Mouse (Mus musculus) ES-E14 (cell line): ENCODE measurements around the gene Rnh1. TPM values are rescaled to one million over a fixed set of nuclear protein-coding genes. Genes with fewer than 3 reads are reported as not detected.

Experiments used
- DNase-seq: peaks from one replicate; pipeline ENCODE4 v3.0.0-alpha.2; 2013; ENCODE audit warnings: low read depth, low spot score
- H3K27ac ChIP-seq: 2 replicates; pipeline ENCODE4 v1.5.1; 2012; ENCODE audit warnings: low read depth, mild to moderate bottlenecking, low read length, moderate library complexity, mixed read lengths; ENCODE audit not compliant: poor library complexity, insufficient read depth, severe bottlenecking
- H3K36me3 ChIP-seq: 2 replicates; pipeline ENCODE4 v1.6.1; 2012; ENCODE audit warnings: mild to moderate bottlenecking, low read length, moderate library complexity, mixed read lengths; ENCODE audit not compliant: control insufficient read depth, poor library complexity, insufficient read depth, severe bottlenecking
- H3K4me1 ChIP-seq, 2 experiments: fragments of 150-350 bp in 1 of 2; sonication (generic) in 1 of 2; 2 replicates each; pipeline ENCODE4 v1.6.1; 2012; ENCODE audit warnings: low read length in 2 of 2, mild to moderate bottlenecking in 1 of 2, mixed read lengths in 1 of 2; ENCODE audit not compliant: control insufficient read depth in 2 of 2, insufficient read depth in 2 of 2, poor library complexity in 1 of 2
- H3K4me3 ChIP-seq, 2 experiments: fragments of 150-350 bp in 1 of 2; sonication (generic) in 1 of 2; 2 replicates each; pipeline ENCODE4 v1.5.1; 2012; ENCODE audit warnings: low read length in 2 of 2, low read depth in 1 of 2, mild to moderate bottlenecking in 1 of 2, mixed read lengths in 1 of 2; ENCODE audit not compliant: insufficient read depth in 1 of 2, poor library complexity in 1 of 2, severe bottlenecking in 1 of 2
- H3K9ac ChIP-seq: 2 replicates; pipeline ENCODE4 v1.6.1; 2012; ENCODE audit warnings: low read depth, mild to moderate bottlenecking, low read length, mixed read lengths; ENCODE audit not compliant: poor library complexity, insufficient read depth, severe bottlenecking
- H3K9me3 ChIP-seq: fragments of 150-350 bp; sonication (generic); 2 replicates; pipeline ENCODE4 v1.6.1; 2012; ENCODE audit warnings: low read depth, mild to moderate bottlenecking, low read length; ENCODE audit not compliant: control insufficient read depth, insufficient read depth
- CHD2 ChIP-seq: IDR thresholded peaks from 2 replicates; pipeline ENCODE4 v1.6.1; 2014; ENCODE audit warnings: mild to moderate bottlenecking, low read depth, low read length, inconsistent platforms
- HCFC1 ChIP-seq: IDR thresholded peaks from 2 replicates; pipeline ENCODE4 v1.6.1; 2012; ENCODE audit warnings: low read length, inconsistent platforms, borderline replicate concordance; ENCODE audit not compliant: insufficient read depth
- MAFK ChIP-seq: IDR thresholded peaks from 2 replicates; pipeline ENCODE4 v1.6.1; 2014; ENCODE audit warnings: mild to moderate bottlenecking, low read depth, low read length, inconsistent platforms; ENCODE audit not compliant: insufficient read depth
- ZC3H11A ChIP-seq: IDR thresholded peaks from 2 replicates; pipeline ENCODE4 v1.6.1; 2012; ENCODE audit warnings: low read depth, mild to moderate bottlenecking, inconsistent platforms, low read length, borderline replicate concordance
- ZNF384 ChIP-seq: IDR thresholded peaks from 2 replicates; pipeline ENCODE4 v1.6.1; 2012; ENCODE audit warnings: low read depth, low read length, inconsistent platforms
- in situ Hi-C, 2 experiments: fragments of 600-800 bp; cut with MboI; formaldehyde crosslinking; loops; one replicate each; pipeline ENCODE4 v1.15.1; 2025; ENCODE audit warnings: low sequenced_read_pairs in 2 of 2, inconsistent platforms in 1 of 2; ENCODE audit not compliant: unreplicated experiment in 2 of 2
- total RNA-seq: library from RNA; depleted of rRNA; stranded (reverse); fragments of 300-350 nt; gene quantifications from 2 replicates; pipeline ENCODE4 v1.2.3, GENCODE M21; 2012

Rnh1 gene
- total RNA-seq, 1 experiment: 70.3 TPM

GRCm38 (mm10) chr7:141219558-141220099 is 47.0 kb upstream of the Rnh1 start:
- no peak overlapping the region for H3K4me3 ChIP-seq

GRCm38 (mm10) chr7:141218557-141219133 is 46.0 kb upstream of the Rnh1 start:
- Histone ChIP-seq H3K4me3 (no peak overlapping the region), H3K9ac (no peak overlapping the region), H3K9me3 (no peaks in the 10 kb centered on the region), H3K27ac (no peak overlapping the region), H3K4me1 (peaks cover 3 to 37% of the 10 kb centered on the region in 2 experiments; a peak in 3 of 4 replicates), H3K36me3 (peaks cover 18% of the 10 kb centered on the region)
- DNase-seq: no peak
- in situ Hi-C loops: no loop called here
- TF ChIP-seq CHD2: no peak
- TF ChIP-seq HCFC1: no peak
- no peak for TF ChIP-seq ZC3H11A
- no peak for TF ChIP-seq ZNF384
- TF ChIP-seq MAFK: no peak

More at GRCm38 (mm10) chr7:141219558-141220099, 47.0 kb upstream of the Rnh1 start:
- Histone ChIP-seq H3K9ac (no peak overlapping the region), H3K9me3 (no peaks in the 10 kb centered on the region), H3K4me1 (peaks cover 0 to 32% of the 10 kb centered on the region in 2 experiments; a peak in 3 of 4 replicates), H3K36me3 (peaks cover 18% of the 10 kb centered on the region), H3K27ac (no peak overlapping the region)
- in situ Hi-C loops: no loop called here
- no peak for DNase-seq
- TF ChIP-seq MAFK: no peak

GRCm38 (mm10) chr7:141218141-141218540 is 45.5 kb upstream of the Rnh1 start:
- H3K4me1 ChIP-seq: peaks cover 3 to 42% of the 10 kb centered on the region in 2 experiments; a peak in 3 of 4 replicates
- no peak overlapping the region for H3K4me3 ChIP-seq

GRCm38 (mm10) chr7:141217343-141218013 is 44.8 kb upstream of the Rnh1 start:
- Histone ChIP-seq H3K9ac (no peak overlapping the region), H3K4me3 (no peak overlapping the region), H3K36me3 (peaks cover 18% of the 10 kb centered on the region), H3K27ac (no peak overlapping the region), H3K9me3 (no peaks in the 10 kb centered on the region), H3K4me1 (peaks cover 3 to 43% of the 10 kb centered on the region in 2 experiments; a peak in 3 of 4 replicates)
- no peak for TF ChIP-seq CHD2
- no peak for TF ChIP-seq ZC3H11A
- no peak for TF ChIP-seq HCFC1
- no peak for TF ChIP-seq ZNF384
- no peak for TF ChIP-seq MAFK
- in situ Hi-C loops: no loop called here
- DNase-seq: no peak

More at GRCm38 (mm10) chr7:141218141-141218540, 45.5 kb upstream of the Rnh1 start:
- in situ Hi-C loops: no loop called here
- Histone ChIP-seq H3K9me3 (no peaks in the 10 kb centered on the region), H3K9ac (no peak overlapping the region), H3K27ac (no peak overlapping the region), H3K36me3 (peaks cover 18% of the 10 kb centered on the region)
- no peak for DNase-seq
- no peak for TF ChIP-seq HCFC1
- no peak for TF ChIP-seq ZC3H11A
- no peak for TF ChIP-seq CHD2
- TF ChIP-seq ZNF384: no peak
- no peak for TF ChIP-seq MAFK
